Mouse (Mus musculus) hindbrain, embryonic 14.5 days (tissue): ENCODE results near the gene Cxcl16. TPM values are rescaled to one million over a fixed set of nuclear protein-coding genes. Genes with fewer than 3 reads are reported as not detected.
"Not testable (repeated sequence)": the region's sequence is repeated elsewhere in the genome, so short reads cannot be mapped to it uniquely, and the experiment has no call there.

Experiments used
- ATAC-seq: fragments of 200-750 bp; cut with Nextera tagmentation; 2 replicates; pipeline ENCODE4 v1.8.0; 2017; ENCODE audit warnings: moderate number of reproducible peaks, mild to moderate bottlenecking, moderate TSS enrichment, moderate library complexity; ENCODE audit not compliant: low FRiP score
- DNase-seq: peaks from one replicate; pipeline ENCODE4 v3.0.0-alpha.2; 2015; ENCODE audit warnings: low spot score
- H3K27ac ChIP-seq: fragments of 300-500 bp; sonication (generic); 2 replicates; pipeline ENCODE4 v1.5.1; 2014; ENCODE audit warnings: mild to moderate bottlenecking, moderate library complexity
- H3K27me3 ChIP-seq: fragments of 300-500 bp; sonication (generic); 2 replicates; pipeline ENCODE4 v1.6.1; 2014; ENCODE audit warnings: mild to moderate bottlenecking, low read length, mixed read lengths; ENCODE audit not compliant: control insufficient read depth, insufficient read depth
- H3K36me3 ChIP-seq: fragments of 300-500 bp; sonication (generic); replicated peaks from 2 replicates; pipeline ENCODE4 v1.6.1; 2014; ENCODE audit not compliant: control insufficient read depth, insufficient read depth
- H3K4me1 ChIP-seq: fragments of 300-500 bp; sonication (generic); replicated peaks from 2 replicates; pipeline ENCODE4 v1.6.1; 2014; ENCODE audit warnings: antibody characterized with exemption, low read length, mixed read lengths; ENCODE audit not compliant: control insufficient read depth, insufficient read depth
- H3K4me2 ChIP-seq: fragments of 300-500 bp; sonication (generic); replicated peaks from 2 replicates; pipeline ENCODE4 v1.6.1; 2014; ENCODE audit warnings: mild to moderate bottlenecking, moderate library complexity
- H3K4me3 ChIP-seq: fragments of 300-500 bp; sonication (generic); replicated peaks from 2 replicates; pipeline ENCODE4 v1.5.1; 2014; ENCODE audit warnings: mild to moderate bottlenecking, low read length
- H3K9ac ChIP-seq: fragments of 300-500 bp; sonication (generic); 2 replicates; pipeline ENCODE4 v1.6.1; 2014
- H3K9me3 ChIP-seq: fragments of 300-500 bp; sonication (generic); 2 replicates; pipeline ENCODE4 v1.6.1; 2016; ENCODE audit warnings: low read length; ENCODE audit not compliant: control insufficient read depth
- WGBS: fragments of 180-500 bp; shearing (Covaris S2); extraction: QIAGEN DNeasy Blood & Tissue Kit; methylation state at CpG from one replicate; pipeline ENCODE4 v1.1.7; 2014; 5-methylcytosine and 5-hydroxymethylcytosine counted together
- polyA plus RNA-seq: library from polyadenylated mRNA; unstranded; fragments of >200 nt; fragmentation: Nextera tagmentation; extraction: Ambion mirVana; gene quantifications from 2 replicates; pipeline ENCODE4 v1.2.1, GENCODE M21; 2014

Gene Cxcl16
- polyA plus RNA-seq, 1 experiment from 2014 or later = 10.2 TPM

DNA sequence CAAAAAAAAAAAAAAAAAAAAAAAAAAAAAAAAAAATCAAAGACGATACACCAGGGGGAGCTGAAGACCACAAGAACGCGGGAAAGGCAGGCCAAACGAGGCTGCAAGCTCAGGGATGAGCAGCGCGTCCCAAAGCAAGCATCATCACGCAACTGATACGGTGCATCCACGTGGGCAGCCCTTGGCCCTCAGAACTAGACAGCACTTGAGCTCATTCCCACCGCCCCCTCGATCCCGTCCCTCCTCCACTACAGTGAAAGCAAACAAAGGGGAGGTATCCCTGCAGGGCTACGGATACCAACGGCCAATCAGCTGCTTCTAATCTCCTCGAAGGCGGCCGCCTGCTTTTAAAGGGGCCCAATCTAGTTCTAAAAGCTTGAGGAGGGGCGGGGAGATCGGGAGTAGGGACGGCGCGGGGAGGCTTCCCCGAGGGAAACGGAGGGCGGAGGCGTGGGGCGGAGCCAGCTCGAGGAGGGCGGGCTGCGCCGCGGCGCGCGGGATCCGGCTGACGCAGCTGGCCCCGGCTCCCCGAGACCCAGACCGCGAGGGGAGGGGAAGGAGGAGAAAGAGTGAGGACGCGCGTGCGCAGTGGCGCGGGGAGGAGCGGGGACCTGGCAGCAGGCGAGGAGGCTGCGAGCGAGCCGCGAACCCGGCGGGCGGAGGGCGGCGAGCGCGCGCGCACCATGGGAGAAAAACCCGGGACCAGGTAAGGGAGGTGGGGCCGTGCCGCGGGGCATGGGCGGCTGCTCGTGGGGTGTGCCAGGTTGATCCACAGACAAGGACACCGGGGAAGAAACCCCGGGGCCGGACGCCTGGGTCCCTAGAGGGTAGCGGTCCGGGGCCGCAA is 27.5 kb downstream of the Cxcl16 start, which contains the start of gene Arrb2:
TSS of gene Arrb2 (plus strand) at position 588 of the 847 bp plus-strand sequence.
- 1% methylated on average over 75 of the region's 75 CpGs for WGBS
- peak within 1 kb of the TSS; percentile 71 for H3K4me2 ChIP-seq
- H3K9me3 ChIP-seq = no peaks in the 10 kb centered on the region
- peaks cover 19% of the 10 kb centered on the region for H3K36me3 ChIP-seq
- H3K4me3 ChIP-seq = peak within 1 kb of the TSS; percentile 77
- H3K27ac ChIP-seq = peak within 1 kb of the TSS; percentile 91
- DNase-seq (peak; percentile 98), ATAC-seq (peak; percentile 96)
- H3K9ac ChIP-seq = peak within 1 kb of the TSS; percentile 88
- peaks cover 13% of the 10 kb centered on the region for H3K4me1 ChIP-seq
- H3K27me3 ChIP-seq = no peaks in the 10 kb centered on the region

DNA sequence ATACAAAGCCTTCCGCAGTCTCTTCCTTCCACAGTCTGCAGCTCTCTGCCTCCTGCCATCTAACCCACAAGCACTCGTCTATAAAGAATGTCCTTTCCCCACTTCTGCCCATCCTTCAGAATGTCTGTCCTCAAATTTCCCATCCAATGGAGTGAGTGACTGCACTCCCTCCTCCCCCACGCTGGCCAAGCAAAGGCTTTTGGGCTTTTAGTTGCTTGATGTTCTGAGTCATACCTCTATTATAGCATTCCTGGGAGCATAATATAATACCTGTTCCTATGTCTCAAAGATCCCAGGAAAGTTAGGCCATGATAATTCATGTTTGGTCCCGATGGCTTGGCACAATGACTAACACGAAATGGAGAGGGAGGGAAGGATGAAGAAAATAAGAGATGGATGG is 28.2 kb downstream of the Cxcl16 start:
- 23% methylated on average over 5 of the region's 5 CpGs for WGBS
- Histone ChIP-seq H3K4me3 (peak overlapping the region; percentile 77), H3K27me3 (no peaks in the 10 kb centered on the region), H3K4me2 (peak overlapping the region; percentile 71), H3K4me1 (peaks cover 13% of the 10 kb centered on the region), H3K9ac (peak overlapping the region; percentile 88), H3K36me3 (peaks cover 12% of the 10 kb centered on the region), H3K27ac (peak overlapping the region; percentile 91), H3K9me3 (no peaks in the 10 kb centered on the region)
- ATAC-seq (no peak), DNase-seq (no peak)

DNA sequence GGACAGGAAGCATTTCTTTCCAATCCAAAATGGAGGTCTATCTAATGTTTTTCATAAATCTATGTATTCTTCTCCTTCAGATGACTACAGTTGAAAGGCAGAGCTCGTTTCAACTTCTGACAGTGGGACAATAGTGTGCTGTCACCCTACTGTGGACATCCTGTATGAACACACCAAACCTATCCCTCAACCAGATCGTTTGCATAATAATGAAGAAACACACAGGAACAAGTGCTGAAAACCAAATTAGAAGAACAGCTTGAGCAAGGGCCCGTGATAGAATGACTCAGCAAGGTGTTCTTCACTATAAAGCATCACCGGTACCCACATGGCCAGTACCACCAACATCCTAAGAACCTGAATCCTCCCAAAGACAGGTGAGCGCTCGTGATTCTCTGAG is 33.2 kb downstream of the Cxcl16 start:
- H3K36me3 ChIP-seq, H3K4me1 ChIP-seq, ATAC-seq, H3K9me3 ChIP-seq, H3K27me3 ChIP-seq, H3K9ac ChIP-seq, H3K4me3 ChIP-seq, H3K27ac ChIP-seq, DNase-seq, H3K4me2 ChIP-seq: not testable (repeated sequence)
- 74% methylated on average over 6 of the region's 6 CpGs for WGBS

DNA sequence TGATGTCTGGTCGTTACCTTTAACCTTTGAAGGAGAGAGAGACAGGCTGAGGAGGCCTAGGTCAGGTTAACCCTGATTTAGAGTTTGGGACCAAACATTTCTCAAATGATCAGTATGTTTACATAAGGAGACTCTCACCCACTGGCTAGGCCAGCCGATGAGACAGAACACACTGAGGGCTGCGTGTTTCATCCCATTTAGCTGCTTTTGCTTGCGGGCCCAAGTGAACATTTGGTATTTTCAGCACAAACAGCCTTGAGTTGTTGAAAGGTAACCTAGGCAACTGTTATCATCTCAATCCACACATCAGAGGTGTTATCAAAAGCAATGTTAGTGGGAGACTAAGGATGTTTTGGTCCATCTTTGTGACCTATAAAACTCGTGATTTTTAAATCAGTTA is 40.3 kb downstream of the Cxcl16 start:
- H3K4me2 ChIP-seq = no peak overlapping the region
- no peaks in the 10 kb centered on the region for H3K9me3 ChIP-seq
- ATAC-seq (no peak), DNase-seq (no peak)
- H3K27me3 ChIP-seq = no peaks in the 10 kb centered on the region
- no peaks in the 10 kb centered on the region for H3K4me1 ChIP-seq
- no peak overlapping the region for H3K4me3 ChIP-seq
- 78% methylated on average over 5 of the region's 5 CpGs for WGBS
- no peaks in the 10 kb centered on the region for H3K36me3 ChIP-seq
- H3K9ac ChIP-seq = no peak overlapping the region
- no peak overlapping the region for H3K27ac ChIP-seq

DNA sequence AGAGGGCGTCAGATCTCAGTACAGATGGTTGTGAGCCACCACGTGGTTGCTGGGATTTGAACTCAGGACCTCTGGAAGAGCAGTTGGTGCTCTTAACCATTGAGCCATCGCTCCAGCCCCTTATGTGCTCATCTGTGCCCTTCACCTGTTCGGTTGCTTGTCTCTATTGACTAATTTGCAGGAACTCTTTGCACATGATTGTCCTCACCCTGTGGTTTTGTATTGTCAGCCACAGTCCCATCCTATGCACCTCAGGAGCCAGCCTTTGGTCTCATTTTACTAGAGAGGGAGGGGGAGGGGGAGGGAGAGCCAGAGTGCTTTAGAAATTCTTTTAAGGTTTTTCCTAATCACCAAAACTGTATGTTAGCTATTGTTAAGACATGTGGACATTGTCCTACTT is 41.6 kb downstream of the Cxcl16 start:
- no peaks in the 10 kb centered on the region for H3K27me3 ChIP-seq
- H3K27ac ChIP-seq = no peak overlapping the region
- no peak overlapping the region for H3K9ac ChIP-seq
- WGBS = 66% methylated on average over 4 of the region's 4 CpGs
- H3K4me2 ChIP-seq = no peak overlapping the region
- no peaks in the 10 kb centered on the region for H3K36me3 ChIP-seq
- ATAC-seq = no peak
- H3K9me3 ChIP-seq = no peaks in the 10 kb centered on the region
- no peak for DNase-seq
- H3K4me1 ChIP-seq = no peaks in the 10 kb centered on the region
- no peak overlapping the region for H3K4me3 ChIP-seq

DNA sequence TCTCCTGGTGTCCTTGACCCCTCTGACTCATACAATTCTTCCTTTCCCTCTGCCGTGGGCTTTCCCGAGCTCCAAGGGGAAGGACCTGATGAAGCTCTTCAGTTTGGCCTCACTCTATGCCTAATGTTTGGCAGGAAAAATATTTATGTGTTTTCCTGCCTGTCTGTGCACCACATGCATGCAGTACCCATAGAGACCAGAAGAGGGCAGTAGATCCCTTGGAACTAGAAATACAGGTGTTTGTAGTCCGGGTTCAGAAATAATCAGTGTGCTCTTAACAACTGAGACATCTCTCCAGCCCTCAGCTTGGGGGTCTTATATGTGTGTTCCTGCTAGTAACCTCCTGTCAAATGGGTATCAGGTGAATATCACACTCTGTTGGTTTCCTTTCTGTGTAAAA is 45.8 kb downstream of the Cxcl16 start:
- H3K27ac ChIP-seq = no peak overlapping the region
- H3K36me3 ChIP-seq = no peaks in the 10 kb centered on the region
- H3K9me3 ChIP-seq = no peaks in the 10 kb centered on the region
- H3K4me3 ChIP-seq = no peak overlapping the region
- 6% methylated on average over 3 of the region's 3 CpGs for WGBS
- peaks cover 5% of the 10 kb centered on the region for H3K4me1 ChIP-seq
- no peak for ATAC-seq
- H3K27me3 ChIP-seq = no peaks in the 10 kb centered on the region
- H3K9ac ChIP-seq = no peak overlapping the region
- no peak overlapping the region for H3K4me2 ChIP-seq
- peak; percentile 90 for DNase-seq

DNA sequence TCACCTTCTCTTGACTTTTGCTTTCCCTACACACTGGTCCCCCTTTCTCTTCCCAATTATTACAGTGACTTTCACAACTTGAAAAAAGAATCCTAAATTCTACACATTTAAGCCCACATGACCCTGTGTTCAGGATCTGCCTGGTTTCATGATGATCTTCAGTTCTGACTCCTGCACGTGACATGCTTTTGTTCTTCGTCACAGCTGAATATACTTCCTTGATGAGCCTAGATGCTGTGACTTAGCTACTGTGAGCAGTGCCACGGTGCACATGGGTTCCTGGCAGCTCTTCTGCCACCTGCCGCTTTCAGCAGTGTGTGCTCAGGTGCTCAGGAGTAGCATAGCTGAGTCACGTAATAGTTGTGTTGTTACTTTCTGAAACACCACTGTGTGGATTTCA is 47.2 kb downstream of the Cxcl16 start:
- WGBS = 79% methylated on average over 5 of the region's 5 CpGs
- Histone ChIP-seq H3K36me3 (no peaks in the 10 kb centered on the region), H3K27ac (no peak overlapping the region), H3K4me2 (no peak overlapping the region), H3K27me3 (no peaks in the 10 kb centered on the region), H3K4me1 (peaks cover 17% of the 10 kb centered on the region), H3K4me3 (no peak overlapping the region), H3K9me3 (no peaks in the 10 kb centered on the region), H3K9ac (no peak overlapping the region)
- DNase-seq (no peak), ATAC-seq (no peak)

DNA sequence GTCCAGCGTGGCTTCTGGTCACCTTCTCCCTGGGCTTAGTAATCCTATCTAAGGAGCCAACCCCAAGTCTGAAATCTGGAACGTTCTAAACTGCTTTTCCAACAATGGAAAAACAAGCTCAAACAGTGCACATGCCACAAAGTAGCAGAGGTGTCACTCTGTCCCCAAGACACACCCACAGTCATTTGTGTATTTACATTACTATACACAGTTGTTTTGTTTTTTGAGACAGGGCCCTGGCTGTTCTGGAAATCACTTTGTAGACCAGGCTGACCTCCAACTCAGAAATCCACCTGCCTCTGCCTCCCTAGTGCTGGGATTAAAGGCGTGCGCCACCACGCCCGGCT is 49.5 kb downstream of the Cxcl16 start:
- H3K9ac ChIP-seq = peak overlapping the region; percentile 95

DNA sequence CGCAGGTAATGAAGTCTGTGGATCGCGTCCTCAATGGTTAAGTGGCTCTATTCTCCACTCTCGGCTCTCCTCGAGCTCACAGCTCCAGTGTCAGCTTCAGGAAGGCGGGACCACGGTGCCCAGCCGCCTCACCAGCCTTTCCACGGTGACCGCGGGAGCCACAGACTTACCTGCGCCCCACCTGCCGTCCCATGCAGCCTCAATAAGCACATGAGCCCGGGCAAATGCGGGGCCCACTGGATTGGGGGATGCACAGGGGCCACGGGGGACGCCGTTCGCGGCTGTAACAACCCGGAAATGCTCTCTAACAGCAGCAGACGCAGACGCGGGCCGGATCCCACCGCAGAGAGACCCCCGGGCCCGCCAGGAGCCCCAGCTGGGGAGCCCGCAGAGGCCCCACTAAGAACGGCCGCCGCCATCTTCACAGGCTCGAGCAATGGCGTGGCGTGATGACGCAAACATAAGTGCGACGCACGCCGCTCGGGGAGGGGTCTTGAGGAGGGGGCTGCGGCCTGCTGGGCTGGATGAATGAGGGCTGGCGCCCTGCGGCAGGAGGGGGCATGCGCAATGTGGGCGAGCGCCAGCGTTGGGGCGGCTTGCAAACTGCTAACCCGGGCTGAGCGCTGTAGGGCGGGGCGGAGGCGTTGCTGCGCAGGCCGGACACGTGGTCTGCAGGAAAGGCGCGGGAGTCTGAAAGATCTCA is 50.0 kb downstream of the Cxcl16 start, which contains the start of gene Pelp1:
TSS of gene Pelp1 (minus strand) at position 438 of the 703 bp plus-strand sequence.
- ATAC-seq (peak; percentile 98), DNase-seq (peak; percentile 95)
- peak within 1 kb of the TSS; percentile 39 for H3K27ac ChIP-seq
- peak within 1 kb of the TSS; percentile 94 for H3K4me2 ChIP-seq
- H3K9ac ChIP-seq = peak within 1 kb of the TSS; percentile 95
- under 1% methylated on average over 59 of the region's 59 CpGs for WGBS
- H3K27me3 ChIP-seq = no peaks in the 10 kb centered on the region
- H3K9me3 ChIP-seq = no peaks in the 10 kb centered on the region
- H3K4me3 ChIP-seq = peak within 1 kb of the TSS; percentile 90
- H3K4me1 ChIP-seq = peaks cover 17% of the 10 kb centered on the region
- H3K36me3 ChIP-seq = peaks cover 8% of the 10 kb centered on the region; the same call in 1 of the 2 replicates

More for the DNA sequence above, 49.5 kb downstream of the Cxcl16 start:
- Histone ChIP-seq H3K27ac (peak overlapping the region; percentile 39), H3K4me2 (peak overlapping the region; percentile 94), H3K4me1 (peaks cover 17% of the 10 kb centered on the region), H3K4me3 (peak overlapping the region; percentile 90), H3K9me3 (no peaks in the 10 kb centered on the region), H3K27me3 (no peaks in the 10 kb centered on the region), H3K36me3 (peaks cover 3% of the 10 kb centered on the region; the same call in 1 of the 2 replicates)
- no peak for DNase-seq
- no peak for ATAC-seq
- WGBS = 63% methylated on average over 6 of the region's 6 CpGs
